Mouse (Mus musculus) stomach, embryonic 16.5 days (tissue): ENCODE measurements around the gene Des. TPM values are rescaled to one million over a fixed set of nuclear protein-coding genes. Genes with fewer than 3 reads are reported as not detected.

ENCODE experiments used
- ATAC-seq: fragments of 200-750 bp; cut with Nextera tagmentation; 2 replicates; pipeline ENCODE4 v1.8.0; 2017; ENCODE audit warnings: moderate number of reproducible peaks, moderate TSS enrichment; ENCODE audit not compliant: insufficient read depth, low FRiP score
- H3K27ac ChIP-seq: fragments of 300-500 bp; sonication (generic); 2 replicates; pipeline ENCODE4 v1.5.1; 2014; ENCODE audit warnings: low read length
- H3K27me3 ChIP-seq: fragments of 300-500 bp; sonication (generic); 2 replicates; pipeline ENCODE4 v1.6.1; 2014; ENCODE audit warnings: low read length, control low read depth, mixed read lengths; ENCODE audit not compliant: control insufficient read depth, insufficient read depth
- H3K36me3 ChIP-seq: fragments of 300-500 bp; sonication (generic); 2 replicates; pipeline ENCODE4 v1.6.1; 2014; ENCODE audit warnings: low read length; ENCODE audit not compliant: control insufficient read depth, insufficient read depth
- H3K4me1 ChIP-seq: fragments of 300-500 bp; sonication (generic); 2 replicates; pipeline ENCODE4 v1.6.1; 2014; ENCODE audit warnings: low read length, control low read depth, mixed read lengths; ENCODE audit not compliant: control insufficient read depth, insufficient read depth
- H3K4me2 ChIP-seq: fragments of 300-500 bp; sonication (generic); 2 replicates; pipeline ENCODE4 v1.6.1; 2014; ENCODE audit warnings: low read depth, low read length, mixed read lengths
- H3K4me3 ChIP-seq: fragments of 300-500 bp; sonication (generic); replicated peaks from 2 replicates; pipeline ENCODE4 v1.5.1; 2014; ENCODE audit warnings: mild to moderate bottlenecking, low read length
- H3K9ac ChIP-seq: fragments of 300-500 bp; sonication (generic); 2 replicates; pipeline ENCODE4 v1.6.1; 2014; ENCODE audit warnings: low read length
- H3K9me3 ChIP-seq: fragments of 300-500 bp; sonication (generic); replicated peaks from 2 replicates; pipeline ENCODE4 v1.6.1; 2016; ENCODE audit warnings: low read length, control low read depth; ENCODE audit not compliant: control insufficient read depth
- WGBS: fragments of 180-500 bp; shearing (Covaris S2); extraction: QIAGEN DNeasy Blood & Tissue Kit; methylation state at CpG from one replicate; pipeline ENCODE4 v1.1.7; 2014; 5-methylcytosine and 5-hydroxymethylcytosine counted together
- polyA plus RNA-seq: library from polyadenylated mRNA; unstranded; fragments of >200 nt; fragmentation: Nextera tagmentation; extraction: Ambion mirVana; gene quantifications from 2 replicates; pipeline ENCODE4 v1.2.1, GENCODE M21; 2015

Des gene
- polyA plus RNA-seq, 1 experiment from 2014 or later = 194 TPM

GRCm38 (mm10) chr1:75400493-75401115, 40.5 kb downstream of the Des start:
- H3K4me1 ChIP-seq = peaks cover 25% of the 10 kb centered on the region
- peak overlapping the region; percentile 28 for H3K4me3 ChIP-seq
- H3K9ac ChIP-seq = peak overlapping the region; percentile 72
- no peaks in the 10 kb centered on the region for H3K36me3 ChIP-seq
- no peaks in the 10 kb centered on the region for H3K9me3 ChIP-seq
- peak overlapping the region; percentile 48 for H3K4me2 ChIP-seq
- WGBS = 34% methylated on average over 6 of the region's 6 CpGs
- peak overlapping the region; percentile 89 for H3K27ac ChIP-seq
- peak; percentile 8; the same call in 1 of the 2 replicates for ATAC-seq
- H3K27me3 ChIP-seq = no peaks in the 10 kb centered on the region

- Histone ChIP-seq H3K36me3 (no peaks in the 10 kb centered on the region), H3K9me3 (no peaks in the 10 kb centered on the region), H3K27me3 (no peaks in the 10 kb centered on the region), H3K9ac (no peak overlapping the region), H3K4me1 (peaks cover 2% of the 10 kb centered on the region), H3K4me2 (no peak overlapping the region), H3K4me3 (no peak overlapping the region), H3K27ac (no peak overlapping the region)
- WGBS = 82% methylated on average over 3 of the region's 3 CpGs
- ATAC-seq = no peak
Observed at GRCm38 (mm10) chr1:75405547-75405946, 45.4 kb downstream of the Des start.

GRCm38 (mm10) chr1:75406173-75406572, 46.0 kb downstream of the Des start:
- ATAC-seq = no peak

GRCm38 (mm10) chr1:75407056-75407455, 46.9 kb downstream of the Des start:
- no peaks in the 10 kb centered on the region for H3K36me3 ChIP-seq
- no peaks in the 10 kb centered on the region for H3K9me3 ChIP-seq
- H3K4me2 ChIP-seq = no peak overlapping the region

More at GRCm38 (mm10) chr1:75406173-75406572, 46.0 kb downstream of the Des start:
- no peaks in the 10 kb centered on the region for H3K36me3 ChIP-seq
- H3K4me3 ChIP-seq = no peak overlapping the region
- H3K4me2 ChIP-seq = no peak overlapping the region
- H3K9me3 ChIP-seq = no peaks in the 10 kb centered on the region
- no peak overlapping the region for H3K27ac ChIP-seq
- no peaks in the 10 kb centered on the region for H3K27me3 ChIP-seq
- WGBS = 91% methylated on average over 15 of the region's 15 CpGs
- H3K4me1 ChIP-seq = no peaks in the 10 kb centered on the region
- no peak overlapping the region for H3K9ac ChIP-seq

GRCm38 (mm10) chr1:75408210-75408609, 48.1 kb downstream of the Des start:
- Histone ChIP-seq H3K4me2 (no peak overlapping the region), H3K27me3 (no peaks in the 10 kb centered on the region), H3K36me3 (no peaks in the 10 kb centered on the region), H3K9me3 (no peaks in the 10 kb centered on the region), H3K9ac (no peak overlapping the region), H3K27ac (no peak overlapping the region), H3K4me1 (no peaks in the 10 kb centered on the region), H3K4me3 (no peak overlapping the region)
- no peak for ATAC-seq
- 61% methylated on average over 4 of the region's 4 CpGs for WGBS

More at GRCm38 (mm10) chr1:75407056-75407455, 46.9 kb downstream of the Des start:
- 91% methylated on average over 9 of the region's 9 CpGs for WGBS
- ATAC-seq = no peak
- Histone ChIP-seq H3K4me3 (no peak overlapping the region), H3K27ac (no peak overlapping the region), H3K27me3 (no peaks in the 10 kb centered on the region), H3K4me1 (no peaks in the 10 kb centered on the region), H3K9ac (no peak overlapping the region)

- Histone ChIP-seq H3K9ac (no peak overlapping the region), H3K4me2 (no peak overlapping the region), H3K4me1 (no peaks in the 10 kb centered on the region), H3K36me3 (no peaks in the 10 kb centered on the region), H3K27ac (no peak overlapping the region), H3K4me3 (no peak overlapping the region), H3K27me3 (no peaks in the 10 kb centered on the region), H3K9me3 (no peaks in the 10 kb centered on the region)
- no peak for ATAC-seq
- 86% methylated on average over 7 of the region's 7 CpGs for WGBS
Observed at GRCm38 (mm10) chr1:75409950-75410349, 49.8 kb downstream of the Des start.

- Histone ChIP-seq H3K4me2 (no peak overlapping the region), H3K36me3 (no peaks in the 10 kb centered on the region), H3K27me3 (no peaks in the 10 kb centered on the region), H3K4me1 (no peaks in the 10 kb centered on the region), H3K27ac (no peak overlapping the region), H3K9ac (no peak overlapping the region), H3K4me3 (no peak overlapping the region), H3K9me3 (no peaks in the 10 kb centered on the region)
- no peak for ATAC-seq
- 94% methylated on average over 3 of the region's 3 CpGs for WGBS
Observed at GRCm38 (mm10) chr1:75412196-75412595, 52.1 kb downstream of the Des start.

GRCm38 (mm10) chr1:75413749-75414148, 53.6 kb downstream of the Des start:
- no peak for ATAC-seq
- WGBS = 67% methylated on average over 3 of the region's 3 CpGs
- no peak overlapping the region for H3K4me3 ChIP-seq

More at GRCm38 (mm10) chr1:75413749-75414148, 53.6 kb downstream of the Des start:
- no peaks in the 10 kb centered on the region for H3K9me3 ChIP-seq
- H3K27me3 ChIP-seq = no peaks in the 10 kb centered on the region
- H3K36me3 ChIP-seq = no peaks in the 10 kb centered on the region
- H3K9ac ChIP-seq = no peak overlapping the region
- no peaks in the 10 kb centered on the region for H3K4me1 ChIP-seq
- no peak overlapping the region for H3K4me2 ChIP-seq
- H3K27ac ChIP-seq = no peak overlapping the region
